Mouse (Mus musculus): ENCODE results near the gene Rab30. TPM values are rescaled to one million over a fixed set of nuclear protein-coding genes. Genes with fewer than 3 reads are reported as not detected.

Gene Rab30
- polyA plus RNA-seq, 1 experiment from 2014 or later = 13.3 TPM

- H3K9me3 ChIP-seq (ENCODE audit: control insufficient read depth, low read length) = no peaks in the 10 kb centered on the region
- H3K4me3 ChIP-seq (ENCODE audit: low read depth, low read length) = no peak overlapping the region
- H3K27me3 ChIP-seq (ENCODE audit: control insufficient read depth, insufficient read depth, low read length) = no peaks in the 10 kb centered on the region
- H3K36me3 ChIP-seq (ENCODE audit: control insufficient read depth, insufficient read depth, low read length) = peaks cover 3% of the 10 kb centered on the region; the same call in 1 of the 2 replicates
- TF ChIP-seq CTCF (IDR thresholded peaks at IDR 0.05; ENCODE audit: low read depth) = no peak
- no peak for TF ChIP-seq EP300 (optimal IDR thresholded peaks at IDR 0.05)
- H3K4me1 ChIP-seq (replicated peaks; ENCODE audit: control insufficient read depth, insufficient read depth) = no peaks in the 10 kb centered on the region
- DNase-seq (ENCODE audit: low spot score) = no peak
- H3K9ac ChIP-seq (ENCODE audit: low read length) = no peak overlapping the region
- peak; percentile 56; the same call in 1 of the 2 replicates for ATAC-seq (ENCODE audit: low FRiP score, low TSS enrichment)
- H3K4me2 ChIP-seq (replicated peaks; ENCODE audit: low read depth) = no peak overlapping the region
- no peak overlapping the region for H3K27ac ChIP-seq (replicated peaks)
- WGBS = 62% methylated on average over 11 of the region's 11 CpGs
Observed at GRCm38 (mm10) chr7:92837226-92837625, 95.8 kb downstream of the Rab30 start.

GRCm38 (mm10) chr7:92837907-92838306 is 96.5 kb downstream of the Rab30 start:
- no peaks in the 10 kb centered on the region for H3K4me1 ChIP-seq (replicated peaks; ENCODE audit: control insufficient read depth, insufficient read depth)
- DNase-seq (ENCODE audit: low spot score) (no peak), ATAC-seq (ENCODE audit: low FRiP score, low TSS enrichment) (no peak)
- no peak overlapping the region for H3K4me2 ChIP-seq (replicated peaks; ENCODE audit: low read depth)
- no peak overlapping the region for H3K27ac ChIP-seq (replicated peaks)
- TF ChIP-seq EP300 (optimal IDR thresholded peaks at IDR 0.05) = no peak
- peak; percentile 33 for TF ChIP-seq CTCF (IDR thresholded peaks at IDR 0.05; ENCODE audit: low read depth)
- H3K9me3 ChIP-seq (ENCODE audit: control insufficient read depth, low read length) = no peaks in the 10 kb centered on the region
- H3K36me3 ChIP-seq (ENCODE audit: control insufficient read depth, insufficient read depth, low read length) = no peaks in the 10 kb centered on the region; the same call in 1 of the 2 replicates
- no peak overlapping the region for H3K9ac ChIP-seq (ENCODE audit: low read length)
- H3K27me3 ChIP-seq (ENCODE audit: control insufficient read depth, insufficient read depth, low read length) = no peaks in the 10 kb centered on the region
- 49% methylated on average over 3 of the region's 3 CpGs for WGBS
- H3K4me3 ChIP-seq (ENCODE audit: low read depth, low read length) = no peak overlapping the region

GRCm38 (mm10) chr7:92842254-92842653 is 100.9 kb downstream of the Rab30 start:
- H3K9ac ChIP-seq (ENCODE audit: low read length) = no peak overlapping the region
- H3K4me1 ChIP-seq (replicated peaks; ENCODE audit: control insufficient read depth, insufficient read depth) = no peaks in the 10 kb centered on the region
- no peaks in the 10 kb centered on the region for H3K27me3 ChIP-seq (ENCODE audit: control insufficient read depth, insufficient read depth, low read length)
- no peak overlapping the region for H3K4me3 ChIP-seq (ENCODE audit: low read depth, low read length)
- H3K27ac ChIP-seq (replicated peaks) = no peak overlapping the region
- 34% methylated on average over 2 of the region's 2 CpGs for WGBS
- H3K9me3 ChIP-seq (ENCODE audit: control insufficient read depth, low read length) = no peaks in the 10 kb centered on the region
- H3K4me2 ChIP-seq (replicated peaks; ENCODE audit: low read depth) = no peak overlapping the region
- ATAC-seq (ENCODE audit: low FRiP score, low TSS enrichment) = no peak
- DNase-seq (ENCODE audit: low spot score) = no peak
- no peaks in the 10 kb centered on the region for H3K36me3 ChIP-seq (ENCODE audit: control insufficient read depth, insufficient read depth, low read length)
- TF ChIP-seq EP300 (optimal IDR thresholded peaks at IDR 0.05) = no peak
- TF ChIP-seq CTCF (IDR thresholded peaks at IDR 0.05; ENCODE audit: low read depth) = no peak

GRCm38 (mm10) chr7:92848246-92848645 is 106.8 kb downstream of the Rab30 start:
- Histone ChIP-seq H3K4me2 (replicated peaks; ENCODE audit: low read depth) (no peak overlapping the region), H3K9ac (ENCODE audit: low read length) (no peak overlapping the region), H3K4me1 (replicated peaks; ENCODE audit: control insufficient read depth, insufficient read depth) (no peaks in the 10 kb centered on the region), H3K36me3 (ENCODE audit: control insufficient read depth, insufficient read depth, low read length) (no peaks in the 10 kb centered on the region), H3K27me3 (ENCODE audit: control insufficient read depth, insufficient read depth, low read length) (no peaks in the 10 kb centered on the region), H3K27ac (replicated peaks) (no peak overlapping the region), H3K9me3 (ENCODE audit: control insufficient read depth, low read length) (no peaks in the 10 kb centered on the region), H3K4me3 (ENCODE audit: low read depth, low read length) (no peak overlapping the region)
- TF ChIP-seq CTCF (IDR thresholded peaks at IDR 0.05; ENCODE audit: low read depth) (no peak), EP300 (optimal IDR thresholded peaks at IDR 0.05) (no peak)
- ATAC-seq (ENCODE audit: low FRiP score, low TSS enrichment) = no peak
- 88% methylated on average over 3 of the region's 3 CpGs for WGBS
- DNase-seq (ENCODE audit: low spot score) = no peak

GRCm38 (mm10) chr7:92866526-92866925 is 125.1 kb downstream of the Rab30 start:
- Histone ChIP-seq H3K9me3 (ENCODE audit: control insufficient read depth, low read length) (no peaks in the 10 kb centered on the region), H3K27me3 (ENCODE audit: control insufficient read depth, insufficient read depth, low read length) (no peaks in the 10 kb centered on the region), H3K4me3 (ENCODE audit: low read depth, low read length) (no peak overlapping the region), H3K27ac (replicated peaks) (no peak overlapping the region), H3K4me2 (replicated peaks; ENCODE audit: low read depth) (no peak overlapping the region), H3K9ac (ENCODE audit: low read length) (no peak overlapping the region), H3K36me3 (ENCODE audit: control insufficient read depth, insufficient read depth, low read length) (no peaks in the 10 kb centered on the region), H3K4me1 (replicated peaks; ENCODE audit: control insufficient read depth, insufficient read depth) (no peaks in the 10 kb centered on the region)
- 11% methylated on average over 2 of the region's 2 CpGs for WGBS
- peak; percentile 87 for TF ChIP-seq CTCF (IDR thresholded peaks at IDR 0.05; ENCODE audit: low read depth)
- no peak for TF ChIP-seq EP300 (optimal IDR thresholded peaks at IDR 0.05)
- ATAC-seq (ENCODE audit: low FRiP score, low TSS enrichment) (no peak), DNase-seq (ENCODE audit: low spot score) (no peak)

- H3K4me3 ChIP-seq (ENCODE audit: low read depth, low read length) = no peak overlapping the region
- ATAC-seq (ENCODE audit: low FRiP score, low TSS enrichment) (no peak), DNase-seq (ENCODE audit: low spot score) (no peak)
- no peaks in the 10 kb centered on the region for H3K27me3 ChIP-seq (ENCODE audit: control insufficient read depth, insufficient read depth, low read length)
- H3K4me2 ChIP-seq (replicated peaks; ENCODE audit: low read depth) = no peak overlapping the region
- TF ChIP-seq EP300 (optimal IDR thresholded peaks at IDR 0.05) (no peak), CTCF (IDR thresholded peaks at IDR 0.05; ENCODE audit: low read depth) (peak; percentile 68)
- H3K9me3 ChIP-seq (ENCODE audit: control insufficient read depth, low read length) = no peaks in the 10 kb centered on the region
- H3K27ac ChIP-seq (replicated peaks) = no peak overlapping the region
- no peaks in the 10 kb centered on the region for H3K36me3 ChIP-seq (ENCODE audit: control insufficient read depth, insufficient read depth, low read length)
- no peak overlapping the region for H3K9ac ChIP-seq (ENCODE audit: low read length)
- no peaks in the 10 kb centered on the region for H3K4me1 ChIP-seq (replicated peaks; ENCODE audit: control insufficient read depth, insufficient read depth)
- 61% methylated on average over 3 of the region's 3 CpGs for WGBS
Observed at GRCm38 (mm10) chr7:92870161-92870560, 128.8 kb downstream of the Rab30 start.
